Mouse (Mus musculus) stomach, adult 2 months (tissue): Measurements from ENCODE around the gene Med14. TPM values are rescaled to one million over a fixed set of nuclear protein-coding genes. Genes with fewer than 3 reads are reported as not detected.

Experiments used
- polyA plus RNA-seq: library from polyadenylated mRNA; depleted of rRNA; stranded (reverse); fragments of >200 nt; gene quantifications from 2 replicates; pipeline ENCODE4 v1.2.3, GENCODE M21; 2012; rRNA removed

Gene Med14
- 4.2 and 4.7 TPM in 2 replicates for polyA plus RNA-seq

GRCm38 (mm10) chrX:12761626-12762333, at the start of gene Med14:
Gene Med14, minus strand, starts transcription at chrX:12762073.

GRCm38 (mm10) chrX:12673054-12673775, 88.7 kb downstream of the Med14 start, which contains the start of gene 1810030O07Rik:
Gene 1810030O07Rik, minus strand, starts transcription at chrX:12673668.

Other genes with a start within 250 kb of the Med14 start
- 2.5 and 2.7 TPM in 2 replicates for gene Atp6ap2, start 174.3 kb downstream of the Med14 start, polyA plus RNA-seq
- 3.1 and 3.2 TPM in 2 replicates for gene 1810030O07Rik, start 88.4 kb downstream of the Med14 start, polyA plus RNA-seq